Mouse (Mus musculus): ENCODE measurements around the gene Il10. TPM values are rescaled to one million over a fixed set of nuclear protein-coding genes. Genes with fewer than 3 reads are reported as not detected.

The Il10 gene
- polyA plus RNA-seq, 1 experiment from 2014 or later: not detected

DNA sequence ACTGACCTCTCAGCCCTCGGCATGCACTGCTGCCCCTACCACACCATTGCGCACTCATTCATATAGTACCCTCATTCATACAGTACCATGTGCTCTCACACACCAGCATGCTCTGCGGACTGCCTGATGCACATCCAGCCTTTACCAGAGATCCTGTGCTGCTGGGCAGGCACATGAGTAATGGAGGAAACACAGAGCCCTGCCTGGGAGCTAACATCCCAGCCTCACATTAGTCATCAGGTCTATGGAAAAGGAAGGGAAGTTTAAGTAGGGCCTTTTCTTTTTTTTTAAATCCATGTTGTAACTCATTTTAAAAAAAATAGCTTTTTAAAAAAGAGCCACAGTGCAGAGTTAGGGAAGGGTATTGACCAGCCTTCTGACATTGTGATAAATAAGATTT is 23.1 kb downstream of the Il10 start:
- no peak overlapping the region for H3K4me2 ChIP-seq (ENCODE audit: low read depth, low read length)
- no peak for ATAC-seq
- 78% methylated on average over 3 of the region's 3 CpGs for WGBS

GRCm38 (mm10) chr1:131043636-131044035 is 24.0 kb downstream of the Il10 start:
- H3K27me3 ChIP-seq (replicated peaks; ENCODE audit: control insufficient read depth, insufficient read depth, low read length): no peaks in the 10 kb centered on the region

More for the DNA sequence above, 23.1 kb downstream of the Il10 start:
- Histone ChIP-seq H3K9me3 (ENCODE audit: control insufficient read depth, low read length) (no peaks in the 10 kb centered on the region), H3K4me1 (ENCODE audit: control insufficient read depth, insufficient read depth, low read length) (no peaks in the 10 kb centered on the region; the same call in 1 of the 2 replicates), H3K4me3 (ENCODE audit: low read length) (no peak overlapping the region), H3K9ac (ENCODE audit: low read depth, low read length) (no peak overlapping the region), H3K27me3 (replicated peaks; ENCODE audit: control insufficient read depth, insufficient read depth, low read length) (no peaks in the 10 kb centered on the region), H3K27ac (ENCODE audit: low read length) (no peak overlapping the region), H3K36me3 (ENCODE audit: control insufficient read depth, insufficient read depth, low read length) (no peaks in the 10 kb centered on the region)

DNA sequence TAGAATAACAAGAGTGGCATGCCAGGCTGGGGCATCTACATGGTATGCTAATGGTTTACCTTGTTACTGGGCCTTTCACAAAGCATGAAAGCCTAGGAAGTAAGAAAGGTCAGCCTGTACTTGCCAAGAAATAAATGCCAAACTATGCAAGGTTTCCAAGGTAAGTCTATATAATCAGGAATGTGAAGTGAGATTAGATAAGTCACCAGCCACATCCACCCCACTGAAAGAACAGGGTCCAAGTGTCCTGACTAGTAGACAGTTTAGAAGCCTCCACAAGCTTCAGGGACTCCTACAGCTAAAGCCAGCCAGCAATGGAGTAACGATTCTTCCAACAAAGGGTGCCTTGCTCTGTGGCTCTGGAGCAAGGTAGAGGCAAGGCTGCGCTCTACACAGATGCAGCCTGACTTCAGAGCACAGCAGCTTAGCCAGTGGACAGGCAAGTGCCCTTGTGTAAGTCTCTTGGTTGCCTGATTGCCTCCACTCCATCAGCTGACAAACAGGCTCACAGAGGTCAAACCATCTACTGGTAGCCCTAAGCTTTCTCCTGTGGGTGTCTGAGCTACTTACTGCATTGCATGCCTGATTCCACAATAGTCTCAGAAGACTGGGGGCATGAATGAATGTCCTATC is 26.2 kb downstream of the Il10 start:
- Histone ChIP-seq H3K9ac (ENCODE audit: low read depth, low read length) (no peak overlapping the region), H3K27me3 (replicated peaks; ENCODE audit: control insufficient read depth, insufficient read depth, low read length) (no peaks in the 10 kb centered on the region), H3K36me3 (ENCODE audit: control insufficient read depth, insufficient read depth, low read length) (no peaks in the 10 kb centered on the region), H3K4me1 (ENCODE audit: control insufficient read depth, insufficient read depth, low read length) (peaks cover 5% of the 10 kb centered on the region), H3K9me3 (ENCODE audit: control insufficient read depth, low read length) (no peaks in the 10 kb centered on the region), H3K27ac (ENCODE audit: low read length) (peak overlapping the region; percentile 67), H3K4me2 (ENCODE audit: low read depth, low read length) (no peak overlapping the region), H3K4me3 (ENCODE audit: low read length) (no peak overlapping the region)
- 63% methylated on average over 2 of the region's 2 CpGs for WGBS
- peak; percentile 74 for ATAC-seq

More at GRCm38 (mm10) chr1:131043636-131044035, 24.0 kb downstream of the Il10 start:
- no peaks in the 10 kb centered on the region for H3K36me3 ChIP-seq (ENCODE audit: control insufficient read depth, insufficient read depth, low read length)
- no peak for ATAC-seq
- H3K4me1 ChIP-seq (ENCODE audit: control insufficient read depth, insufficient read depth, low read length): peaks cover 2% of the 10 kb centered on the region; the same call in 1 of the 2 replicates
- no peak overlapping the region for H3K27ac ChIP-seq (ENCODE audit: low read length)
- no peak overlapping the region for H3K4me3 ChIP-seq (ENCODE audit: low read length)
- 94% methylated on average over 4 of the region's 4 CpGs for whole genome bisulfite sequencing
- no peaks in the 10 kb centered on the region for H3K9me3 ChIP-seq (ENCODE audit: control insufficient read depth, low read length)
- H3K4me2 ChIP-seq (ENCODE audit: low read depth, low read length): no peak overlapping the region
- no peak overlapping the region for H3K9ac ChIP-seq (ENCODE audit: low read depth, low read length)

DNA sequence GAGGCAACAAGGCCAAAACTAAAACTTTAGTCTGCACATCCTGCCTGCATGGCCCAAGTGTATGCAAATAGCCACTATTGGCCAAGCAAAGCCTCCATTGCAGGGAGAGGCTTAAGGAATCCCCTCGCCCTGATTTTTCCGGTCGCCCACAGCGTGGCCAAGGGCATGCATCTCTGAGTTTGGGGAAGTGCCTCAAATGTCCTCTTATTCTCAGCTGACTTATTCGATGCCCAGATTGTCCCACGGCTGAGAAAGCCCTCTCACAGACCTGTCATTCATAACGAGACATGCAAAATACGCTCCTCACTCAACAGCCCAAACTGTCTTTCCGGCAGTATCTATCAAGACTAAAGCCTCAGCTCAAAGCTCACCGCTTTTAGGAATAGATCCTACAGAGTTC is 27.0 kb downstream of the Il10 start:
- no peaks in the 10 kb centered on the region for H3K27me3 ChIP-seq (replicated peaks; ENCODE audit: control insufficient read depth, insufficient read depth, low read length)

DNA sequence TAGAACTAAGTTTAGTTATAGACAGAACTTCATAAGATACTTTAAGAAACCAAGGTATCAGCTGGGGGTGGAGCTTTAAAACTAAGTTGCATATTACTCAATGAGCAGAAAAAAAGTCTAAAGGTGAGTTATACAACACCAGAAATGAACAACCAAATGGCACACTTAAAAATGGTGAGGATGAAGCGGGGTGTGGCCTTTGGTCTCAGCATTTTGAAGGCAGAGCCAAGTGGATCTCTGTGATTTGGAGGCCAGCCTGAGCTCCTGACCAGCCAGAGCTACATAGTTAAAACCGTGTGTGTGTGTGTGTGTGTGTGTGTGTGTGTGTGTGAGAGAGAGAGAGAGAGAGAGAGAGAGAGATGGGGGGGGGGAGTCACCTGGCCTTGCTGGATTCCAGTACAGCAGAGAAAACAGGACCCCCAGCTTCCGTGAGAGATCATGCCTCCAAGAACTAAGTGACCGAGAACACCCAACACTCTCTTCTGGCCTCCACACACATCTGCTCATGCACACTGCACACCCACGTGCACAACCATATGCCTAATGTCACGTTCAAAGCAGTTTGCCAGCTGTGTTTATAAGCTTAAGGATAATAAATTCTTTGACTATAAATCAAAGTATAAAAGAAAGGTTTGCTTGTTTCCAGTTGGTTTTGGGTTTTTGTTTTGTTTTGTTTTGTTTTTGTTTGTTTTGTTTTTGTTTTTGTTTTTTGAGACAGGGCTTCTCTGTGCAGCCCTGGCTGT is 28.6 kb downstream of the Il10 start:
- Histone ChIP-seq H3K4me2 (ENCODE audit: low read depth, low read length) (no peak overlapping the region), H3K9ac (ENCODE audit: low read depth, low read length) (no peak overlapping the region), H3K9me3 (ENCODE audit: control insufficient read depth, low read length) (no peaks in the 10 kb centered on the region), H3K4me3 (ENCODE audit: low read length) (no peak overlapping the region), H3K36me3 (ENCODE audit: control insufficient read depth, insufficient read depth, low read length) (0 out of 2 replicates have a peak, but pooled peaks cover 4% of the 10 kb centered on the region), H3K4me1 (ENCODE audit: control insufficient read depth, insufficient read depth, low read length) (peaks cover 9% of the 10 kb centered on the region), H3K27ac (ENCODE audit: low read length) (no peak overlapping the region), H3K27me3 (replicated peaks; ENCODE audit: control insufficient read depth, insufficient read depth, low read length) (no peaks in the 10 kb centered on the region)
- WGBS: 52% methylated on average over 6 of the region's 6 CpGs
- ATAC-seq: no peak

More for the DNA sequence above, 27.0 kb downstream of the Il10 start:
- Histone ChIP-seq H3K9me3 (ENCODE audit: control insufficient read depth, low read length) (no peaks in the 10 kb centered on the region), H3K4me3 (ENCODE audit: low read length) (no peak overlapping the region), H3K36me3 (ENCODE audit: control insufficient read depth, insufficient read depth, low read length) (no peaks in the 10 kb centered on the region), H3K4me2 (ENCODE audit: low read depth, low read length) (no peak overlapping the region), H3K4me1 (ENCODE audit: control insufficient read depth, insufficient read depth, low read length) (peaks cover 7% of the 10 kb centered on the region), H3K27ac (ENCODE audit: low read length) (peak overlapping the region; percentile 67; the same call in 1 of the 2 replicates), H3K9ac (ENCODE audit: low read depth, low read length) (no peak overlapping the region)
- ATAC-seq: no peak
- WGBS: 85% methylated on average over 10 of the region's 10 CpGs

GRCm38 (mm10) chr1:131048946-131049345 is 29.3 kb downstream of the Il10 start:
- 83% methylated on average over 8 of the region's 8 CpGs for WGBS
- Histone ChIP-seq H3K4me1 (ENCODE audit: control insufficient read depth, insufficient read depth, low read length) (peaks cover 9% of the 10 kb centered on the region), H3K4me3 (ENCODE audit: low read length) (no peak overlapping the region), H3K27ac (ENCODE audit: low read length) (no peak overlapping the region), H3K4me2 (ENCODE audit: low read depth, low read length) (no peak overlapping the region), H3K36me3 (ENCODE audit: control insufficient read depth, insufficient read depth, low read length) (0 out of 2 replicates have a peak, but pooled peaks cover 4% of the 10 kb centered on the region), H3K27me3 (replicated peaks; ENCODE audit: control insufficient read depth, insufficient read depth, low read length) (no peaks in the 10 kb centered on the region), H3K9ac (ENCODE audit: low read depth, low read length) (no peak overlapping the region), H3K9me3 (ENCODE audit: control insufficient read depth, low read length) (no peaks in the 10 kb centered on the region)
- ATAC-seq: no peak

DNA sequence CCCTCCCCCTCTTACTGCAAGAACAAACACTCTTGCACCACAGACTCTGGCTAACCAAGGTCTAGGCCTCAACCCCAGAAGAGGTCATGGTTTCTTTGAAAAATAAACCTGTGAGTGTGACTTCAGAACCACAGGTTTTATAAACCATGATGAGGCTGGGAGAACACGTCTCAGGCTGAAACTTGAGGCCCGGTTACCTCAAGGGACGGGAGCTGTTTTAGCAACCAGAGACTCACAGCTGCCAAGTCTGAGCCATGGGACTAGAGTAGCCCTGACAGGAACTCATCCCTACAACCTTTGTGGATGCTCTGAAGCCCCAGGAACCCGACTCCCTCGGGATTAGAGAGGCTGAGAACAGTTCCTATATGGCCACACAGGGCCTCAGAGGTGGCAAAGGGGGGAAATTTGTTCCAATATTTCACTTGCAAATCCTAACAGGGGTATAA is 29.7 kb downstream of the Il10 start:
- Histone ChIP-seq H3K9me3 (ENCODE audit: control insufficient read depth, low read length) (no peaks in the 10 kb centered on the region), H3K27me3 (replicated peaks; ENCODE audit: control insufficient read depth, insufficient read depth, low read length) (no peaks in the 10 kb centered on the region), H3K4me1 (ENCODE audit: control insufficient read depth, insufficient read depth, low read length) (peaks cover 9% of the 10 kb centered on the region), H3K36me3 (ENCODE audit: control insufficient read depth, insufficient read depth, low read length) (0 out of 2 replicates have a peak, but pooled peaks cover 6% of the 10 kb centered on the region), H3K4me3 (ENCODE audit: low read length) (no peak overlapping the region), H3K27ac (ENCODE audit: low read length) (no peak overlapping the region), H3K9ac (ENCODE audit: low read depth, low read length) (no peak overlapping the region), H3K4me2 (ENCODE audit: low read depth, low read length) (no peak overlapping the region)
- no peak for ATAC-seq
- 74% methylated on average over 5 of the region's 5 CpGs for WGBS

DNA sequence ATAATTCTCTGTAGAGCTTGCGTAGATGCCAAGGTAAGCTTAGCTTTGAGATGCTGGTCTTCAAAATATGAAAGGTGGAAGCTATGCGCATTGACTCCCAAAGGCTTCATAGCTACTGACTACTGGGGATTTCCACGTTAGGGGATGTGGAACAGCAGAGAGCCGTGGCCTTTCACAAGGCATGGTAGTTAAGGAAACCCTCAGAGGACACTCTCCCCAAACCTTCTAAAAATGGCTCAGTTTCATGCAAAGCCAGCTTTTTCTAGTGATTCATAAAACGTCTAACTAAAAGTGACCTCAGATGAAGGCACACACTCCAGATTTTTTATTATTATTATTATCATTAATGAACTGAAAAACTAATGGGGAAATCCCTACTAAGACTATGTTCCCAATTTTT is 30.4 kb downstream of the Il10 start:
- Histone ChIP-seq H3K27ac (ENCODE audit: low read length) (no peak overlapping the region), H3K9ac (ENCODE audit: low read depth, low read length) (no peak overlapping the region), H3K9me3 (ENCODE audit: control insufficient read depth, low read length) (no peaks in the 10 kb centered on the region), H3K36me3 (ENCODE audit: control insufficient read depth, insufficient read depth, low read length) (peaks cover 12% of the 10 kb centered on the region; the same call in 1 of the 2 replicates), H3K4me2 (ENCODE audit: low read depth, low read length) (no peak overlapping the region), H3K4me1 (ENCODE audit: control insufficient read depth, insufficient read depth, low read length) (peaks cover 9% of the 10 kb centered on the region), H3K4me3 (ENCODE audit: low read length) (no peak overlapping the region), H3K27me3 (replicated peaks; ENCODE audit: control insufficient read depth, insufficient read depth, low read length) (no peaks in the 10 kb centered on the region)
- 89% methylated on average over 5 of the region's 5 CpGs for WGBS
- ATAC-seq: no peak

DNA sequence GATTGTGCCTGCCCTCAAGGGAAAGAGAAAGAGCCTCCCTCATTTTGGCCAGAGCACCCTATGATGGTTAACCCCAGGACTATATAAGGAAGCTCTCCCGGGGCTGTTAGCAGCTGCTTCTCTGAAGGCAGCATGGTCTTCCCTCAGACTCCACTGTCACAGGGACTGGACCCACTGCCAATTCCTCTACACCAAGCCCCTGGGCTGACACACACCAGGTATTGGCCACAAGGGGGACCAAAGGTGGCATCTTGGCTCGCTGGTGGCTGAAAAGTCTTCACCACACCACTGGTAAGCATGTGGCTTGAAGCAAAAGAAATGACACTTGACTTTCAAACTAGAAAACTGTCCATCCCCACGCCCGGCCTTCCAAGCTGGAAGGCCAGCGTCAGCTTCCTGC is 31.0 kb downstream of the Il10 start:
- Histone ChIP-seq H3K4me2 (ENCODE audit: low read depth, low read length) (no peak overlapping the region), H3K36me3 (ENCODE audit: control insufficient read depth, insufficient read depth, low read length) (peaks cover 12% of the 10 kb centered on the region; the same call in 1 of the 2 replicates), H3K4me1 (ENCODE audit: control insufficient read depth, insufficient read depth, low read length) (peaks cover 9% of the 10 kb centered on the region), H3K4me3 (ENCODE audit: low read length) (no peak overlapping the region), H3K27ac (ENCODE audit: low read length) (no peak overlapping the region), H3K9me3 (ENCODE audit: control insufficient read depth, low read length) (no peaks in the 10 kb centered on the region), H3K9ac (ENCODE audit: low read depth, low read length) (no peak overlapping the region), H3K27me3 (replicated peaks; ENCODE audit: control insufficient read depth, insufficient read depth, low read length) (no peaks in the 10 kb centered on the region)
- WGBS: 86% methylated on average over 5 of the region's 5 CpGs
- ATAC-seq: no peak

Measured in intestine, embryonic 16.5 days (tissue).